Mouse (Mus musculus): ENCODE measurements at regions not wholly inside any gene's neighbourhood (a gene's known extent, or its start where the extent isn't known, plus 50 kb on each side); places are given as distances from the start of the nearest gene placed in this dataset.
A peak's percentile ranks its signal among the peaks of the same experiment; 100 is the strongest.

GRCm38 (mm10) chr5:119373774-119374700 lies 296.4 kb upstream of the Tbx3 start:
- Histone ChIP-seq H3K9me3 (replicated peaks) (no peaks in the 10 kb centered on the region), H3K27ac (no peak overlapping the region), H3K4me2 (no peak overlapping the region), H3K4me1 (peaks cover 13% of the 10 kb centered on the region), H3K36me3 (no peaks in the 10 kb centered on the region), H3K9ac (no peak overlapping the region), H3K4me3 (replicated peaks) (no peak overlapping the region), H3K27me3 (0 out of 2 replicates have a peak, but pooled peaks cover 7% of the 10 kb centered on the region)
- 79% methylated on average over 24 of the region's 24 CpGs for WGBS
- no peak for ATAC-seq (replicated peaks; ENCODE audit: low FRiP score)

DNA sequence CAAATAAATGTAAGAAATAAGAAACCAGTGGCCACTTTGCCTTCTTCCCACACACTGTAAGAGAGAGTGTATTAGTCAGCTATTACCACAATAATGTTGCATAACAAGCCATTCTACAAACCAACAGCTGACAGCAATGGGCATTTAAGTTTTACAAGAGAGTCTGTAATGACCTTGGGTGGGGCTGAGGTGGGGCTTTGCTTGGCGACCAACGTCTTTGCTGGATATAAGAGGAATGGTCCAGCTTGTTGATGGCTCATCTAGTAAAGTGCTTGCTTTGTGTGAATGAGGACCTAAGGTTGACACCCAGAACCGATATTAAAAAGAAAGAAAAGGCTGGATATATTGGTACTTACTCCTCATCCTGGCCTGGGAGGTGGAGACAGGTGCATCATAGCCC lies 295.6 kb upstream of the Tbx3 start:
- Histone ChIP-seq H3K4me3 (replicated peaks) (no peak overlapping the region), H3K4me1 (peaks cover 13% of the 10 kb centered on the region), H3K36me3 (no peaks in the 10 kb centered on the region), H3K9me3 (replicated peaks) (no peaks in the 10 kb centered on the region), H3K27me3 (0 out of 2 replicates have a peak, but pooled peaks cover 7% of the 10 kb centered on the region), H3K27ac (no peak overlapping the region), H3K4me2 (no peak overlapping the region), H3K9ac (no peak overlapping the region)
- no peak for ATAC-seq (replicated peaks; ENCODE audit: low FRiP score)
- WGBS: 90% methylated on average over 3 of the region's 3 CpGs

DNA sequence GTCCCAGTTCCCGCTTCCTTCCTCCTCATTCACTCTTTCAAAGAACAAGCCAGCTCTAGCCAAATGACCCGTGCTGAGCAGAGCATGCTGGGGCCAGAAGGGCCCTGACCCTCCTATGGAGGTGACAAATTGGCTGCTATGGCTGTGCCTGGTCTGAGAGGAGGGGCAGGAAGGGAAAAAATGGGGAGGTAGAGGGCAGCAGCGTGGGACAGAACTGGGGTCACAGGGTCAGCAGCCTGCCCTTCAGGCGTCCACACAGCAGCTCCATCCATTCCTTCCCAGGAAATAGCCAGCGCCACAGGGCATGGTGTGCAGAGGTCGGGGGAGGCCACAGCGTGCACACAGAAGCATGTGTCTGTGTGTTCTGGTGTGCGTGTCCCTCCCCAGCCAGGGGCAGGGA lies 292.2 kb upstream of the Tbx3 start:
- Histone ChIP-seq H3K9me3 (replicated peaks) (no peaks in the 10 kb centered on the region), H3K4me3 (replicated peaks) (no peak overlapping the region), H3K9ac (no peak overlapping the region), H3K4me2 (no peak overlapping the region), H3K27ac (no peak overlapping the region), H3K4me1 (peaks cover 9% of the 10 kb centered on the region), H3K36me3 (no peaks in the 10 kb centered on the region), H3K27me3 (peaks cover 6% of the 10 kb centered on the region; the same call in 1 of the 2 replicates)
- 19% methylated on average over 8 of the region's 8 CpGs for WGBS
- ATAC-seq (replicated peaks; ENCODE audit: low FRiP score): no peak

GRCm38 (mm10) chr5:119379915-119380432 lies 290.5 kb upstream of the Tbx3 start:
- Histone ChIP-seq H3K27ac (no peak overlapping the region), H3K27me3 (peaks cover 6% of the 10 kb centered on the region; the same call in 1 of the 2 replicates), H3K4me2 (no peak overlapping the region), H3K4me3 (replicated peaks) (no peak overlapping the region), H3K4me1 (peaks cover 9% of the 10 kb centered on the region), H3K9me3 (replicated peaks) (no peaks in the 10 kb centered on the region; the same call in 1 of the 2 replicates), H3K36me3 (no peaks in the 10 kb centered on the region), H3K9ac (no peak overlapping the region)
- 55% methylated on average over 6 of the region's 6 CpGs for WGBS
- ATAC-seq (replicated peaks; ENCODE audit: low FRiP score): no peak

DNA sequence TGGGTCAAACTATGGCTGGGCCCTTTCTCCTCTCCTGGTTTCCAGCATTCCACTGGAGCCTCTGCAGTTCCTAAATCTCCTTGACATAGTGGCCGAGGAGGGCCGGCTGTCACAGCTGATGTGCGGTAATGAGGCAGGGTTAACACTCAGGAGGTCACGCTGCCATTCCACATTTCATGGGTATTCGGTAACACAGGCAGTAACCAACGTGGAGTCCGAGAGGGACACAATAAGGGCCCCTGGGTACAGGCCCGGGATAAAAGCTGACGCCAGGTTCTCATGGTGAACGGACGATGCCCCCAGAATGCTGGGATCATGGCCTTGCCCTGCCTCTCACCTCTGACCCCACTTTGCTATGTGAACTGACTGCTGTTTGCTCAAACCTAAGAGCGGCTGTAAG lies 289.0 kb upstream of the Tbx3 start:
- Histone ChIP-seq H3K4me3 (replicated peaks) (no peak overlapping the region), H3K27me3 (peaks cover 6% of the 10 kb centered on the region; the same call in 1 of the 2 replicates), H3K27ac (no peak overlapping the region), H3K4me1 (peaks cover 9% of the 10 kb centered on the region), H3K9me3 (replicated peaks) (no peaks in the 10 kb centered on the region; the same call in 1 of the 2 replicates), H3K4me2 (no peak overlapping the region), H3K9ac (no peak overlapping the region), H3K36me3 (no peaks in the 10 kb centered on the region)
- 34% methylated on average over 12 of the region's 12 CpGs for WGBS
- no peak for ATAC-seq (replicated peaks; ENCODE audit: low FRiP score)

DNA sequence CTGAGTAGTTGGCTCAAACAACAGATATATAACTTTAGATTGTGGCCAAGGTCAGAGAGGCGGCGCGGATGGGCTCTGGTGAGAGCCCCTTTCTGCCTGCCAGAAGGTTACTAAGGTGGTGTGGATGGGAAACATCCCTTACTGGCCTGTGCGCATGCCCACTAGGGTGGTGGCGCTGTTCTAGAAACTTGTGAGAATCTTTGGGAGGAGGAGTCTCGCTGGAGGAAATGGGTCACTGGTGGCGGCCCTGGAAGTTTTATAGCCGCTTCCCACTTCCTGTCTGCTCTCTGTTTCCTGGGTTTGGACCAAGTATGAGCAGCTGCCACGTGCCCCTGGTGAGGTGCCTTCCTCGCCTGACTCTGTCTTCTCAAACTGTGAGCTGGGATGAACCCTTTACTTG lies 285.0 kb upstream of the Tbx3 start:
- Histone ChIP-seq H3K9ac (no peak overlapping the region), H3K27ac (no peak overlapping the region), H3K4me1 (peaks cover 13% of the 10 kb centered on the region), H3K9me3 (replicated peaks) (no peaks in the 10 kb centered on the region; the same call in 1 of the 2 replicates), H3K4me3 (replicated peaks) (no peak overlapping the region), H3K4me2 (no peak overlapping the region), H3K27me3 (peaks cover 3% of the 10 kb centered on the region; the same call in 1 of the 2 replicates), H3K36me3 (no peaks in the 10 kb centered on the region)
- 83% methylated on average over 10 of the region's 10 CpGs for WGBS
- no peak for ATAC-seq (replicated peaks; ENCODE audit: low FRiP score)

- H3K9ac ChIP-seq: no peak overlapping the region
- no peaks in the 10 kb centered on the region for H3K27me3 ChIP-seq
- H3K27ac ChIP-seq: no peak overlapping the region
- H3K4me2 ChIP-seq: no peak overlapping the region
- ATAC-seq (replicated peaks; ENCODE audit: low FRiP score): no peak
- H3K4me3 ChIP-seq (replicated peaks): no peak overlapping the region
- whole genome bisulfite sequencing: 72% methylated on average over 8 of the region's 8 CpGs
- H3K36me3 ChIP-seq: no peaks in the 10 kb centered on the region
- peaks cover 13% of the 10 kb centered on the region for H3K4me1 ChIP-seq
- H3K9me3 ChIP-seq (replicated peaks): no peaks in the 10 kb centered on the region; the same call in 1 of the 2 replicates
Observed at GRCm38 (mm10) chr5:119386821-119387220, 283.6 kb upstream of the Tbx3 start.

GRCm38 (mm10) chr5:119387261-119387660 lies 283.2 kb upstream of the Tbx3 start:
- H3K9ac ChIP-seq: no peak overlapping the region
- ATAC-seq (replicated peaks; ENCODE audit: low FRiP score): no peak
- 67% methylated on average over 2 of the region's 2 CpGs for WGBS

DNA sequence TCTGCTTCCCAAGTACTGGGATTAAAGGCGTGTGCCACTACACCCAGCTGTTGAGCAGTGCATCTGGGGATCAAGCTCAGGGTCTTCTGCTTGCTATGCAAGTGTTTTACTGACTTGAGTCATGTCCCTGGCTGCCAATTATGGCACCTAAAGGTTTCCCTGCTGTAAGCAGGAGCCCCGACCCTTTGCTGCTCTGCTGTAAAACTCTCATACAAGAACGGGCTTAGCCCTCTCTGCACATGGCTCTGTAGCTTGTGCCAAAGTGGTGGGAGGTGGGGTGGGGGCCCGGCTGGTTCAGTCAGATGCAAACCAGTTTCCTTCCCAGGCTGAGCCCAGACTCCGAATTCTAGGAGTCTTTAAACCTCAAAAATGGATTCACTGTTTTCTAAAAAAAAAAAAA lies 281.6 kb upstream of the Tbx3 start:
- Histone ChIP-seq H3K4me1 (peaks cover 13% of the 10 kb centered on the region), H3K9me3 (replicated peaks) (no peaks in the 10 kb centered on the region), H3K36me3 (no peaks in the 10 kb centered on the region), H3K4me3 (replicated peaks) (no peak overlapping the region), H3K4me2 (no peak overlapping the region), H3K27me3 (no peaks in the 10 kb centered on the region), H3K9ac (no peak overlapping the region), H3K27ac (peak overlapping the region; percentile 75; the same call in 1 of the 2 replicates)
- 55% methylated on average over 5 of the region's 5 CpGs for WGBS
- no peak for ATAC-seq (replicated peaks; ENCODE audit: low FRiP score)

More at GRCm38 (mm10) chr5:119387261-119387660, 283.2 kb upstream of the Tbx3 start:
- no peaks in the 10 kb centered on the region; the same call in 1 of the 2 replicates for H3K9me3 ChIP-seq (replicated peaks)
- H3K36me3 ChIP-seq: no peaks in the 10 kb centered on the region
- no peak overlapping the region for H3K4me2 ChIP-seq
- H3K4me1 ChIP-seq: peaks cover 13% of the 10 kb centered on the region
- H3K27me3 ChIP-seq: no peaks in the 10 kb centered on the region
- H3K27ac ChIP-seq: no peak overlapping the region
- H3K4me3 ChIP-seq (replicated peaks): no peak overlapping the region

GRCm38 (mm10) chr5:119389384-119389783 lies 281.1 kb upstream of the Tbx3 start:
- H3K27me3 ChIP-seq: no peaks in the 10 kb centered on the region
- no peak for ATAC-seq (replicated peaks; ENCODE audit: low FRiP score)
- no peak overlapping the region for H3K4me3 ChIP-seq (replicated peaks)
- 68% methylated on average over 9 of the region's 9 CpGs for WGBS
- H3K4me2 ChIP-seq: no peak overlapping the region
- H3K9ac ChIP-seq: no peak overlapping the region
- H3K4me1 ChIP-seq: peaks cover 13% of the 10 kb centered on the region
- H3K9me3 ChIP-seq (replicated peaks): no peaks in the 10 kb centered on the region
- peak overlapping the region; percentile 75 for H3K27ac ChIP-seq
- no peaks in the 10 kb centered on the region for H3K36me3 ChIP-seq

- H3K4me2 ChIP-seq: no peak overlapping the region
- H3K36me3 ChIP-seq: no peaks in the 10 kb centered on the region
- WGBS: 70% methylated on average over 7 of the region's 7 CpGs
- no peaks in the 10 kb centered on the region for H3K9me3 ChIP-seq (replicated peaks)
- ATAC-seq (replicated peaks; ENCODE audit: low FRiP score): no peak
- no peak overlapping the region for H3K9ac ChIP-seq
- no peak overlapping the region for H3K4me3 ChIP-seq (replicated peaks)
- no peaks in the 10 kb centered on the region for H3K27me3 ChIP-seq
- peaks cover 13% of the 10 kb centered on the region for H3K4me1 ChIP-seq
- H3K27ac ChIP-seq: peak overlapping the region; percentile 75; the same call in 1 of the 2 replicates
Observed at GRCm38 (mm10) chr5:119389857-119390256, 280.6 kb upstream of the Tbx3 start.

GRCm38 (mm10) chr5:119398475-119398874 lies 272.0 kb upstream of the Tbx3 start:
- no peak overlapping the region for H3K4me2 ChIP-seq
- H3K4me3 ChIP-seq (replicated peaks): no peak overlapping the region
- no peak overlapping the region for H3K27ac ChIP-seq
- peaks cover 23% of the 10 kb centered on the region for H3K4me1 ChIP-seq
- H3K27me3 ChIP-seq: no peaks in the 10 kb centered on the region
- H3K9ac ChIP-seq: no peak overlapping the region
- no peaks in the 10 kb centered on the region for H3K9me3 ChIP-seq (replicated peaks)
- H3K36me3 ChIP-seq: no peaks in the 10 kb centered on the region
- WGBS: 67% methylated on average over 5 of the region's 5 CpGs
- ATAC-seq (replicated peaks; ENCODE audit: low FRiP score): no peak
